Mouse (Mus musculus): ENCODE results near the gene Ext2. TPM values are rescaled to one million over a fixed set of nuclear protein-coding genes. Genes with fewer than 3 reads are reported as not detected.

The Ext2 gene
- total RNA-seq, 2 experiments from 2014 or later: 49.3 to 54.2 TPM

DNA sequence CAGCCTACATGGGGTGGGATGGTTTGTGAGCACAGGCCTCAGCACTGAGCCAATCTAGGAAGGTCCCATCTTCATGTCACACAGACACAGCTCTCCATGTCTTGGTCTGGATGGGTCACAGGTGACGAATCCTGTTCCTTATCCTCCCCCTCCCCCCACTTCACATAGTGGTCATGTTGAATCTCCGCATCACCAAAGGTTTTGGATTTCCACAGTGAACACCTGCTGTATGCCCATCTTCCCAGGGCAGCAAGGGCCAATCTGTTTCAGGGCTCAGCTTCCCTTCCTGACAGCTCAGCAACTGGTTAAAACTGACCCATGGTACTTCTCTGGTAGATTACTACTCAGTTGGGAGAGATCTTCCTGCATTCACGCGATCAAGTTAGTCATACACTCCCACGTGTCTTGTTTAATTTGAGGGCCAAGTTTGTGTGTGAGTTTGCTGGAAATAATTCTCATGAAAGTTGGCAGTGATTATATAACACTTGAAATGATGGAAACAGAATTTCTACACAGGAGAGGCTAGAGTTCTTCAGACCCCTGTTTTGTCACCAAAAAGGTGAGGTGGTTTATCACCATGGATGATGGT lies 74.7 kb downstream of the Ext2 start:
- intact Hi-C loops (cut with DNase I): no loop called here
- no peak for DNase-seq (ENCODE audit: low spot score in 2 of 2)

DNA sequence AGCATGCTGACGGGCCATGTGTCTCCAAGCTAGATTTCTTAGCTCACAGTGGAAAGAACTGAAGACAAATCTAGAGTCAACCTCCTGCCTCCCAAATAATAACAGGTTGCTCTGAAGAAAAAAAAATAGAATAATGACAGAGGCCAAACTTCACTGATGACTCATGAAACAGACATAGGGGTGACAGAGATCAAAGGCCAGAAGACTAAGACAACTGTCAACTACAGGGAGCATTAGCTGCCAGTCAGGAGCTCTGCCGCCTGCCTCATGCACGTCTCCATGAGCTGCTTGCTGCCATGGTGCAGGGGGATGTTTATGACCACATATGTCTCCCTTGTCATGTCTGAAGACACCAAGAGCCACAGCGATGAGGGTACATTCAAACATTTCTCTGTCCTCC lies 75.7 kb downstream of the Ext2 start:
- intact Hi-C loops (cut with DNase I): no loop called here
- no peak for DNase-seq (ENCODE audit: low spot score in 2 of 2)

DNA sequence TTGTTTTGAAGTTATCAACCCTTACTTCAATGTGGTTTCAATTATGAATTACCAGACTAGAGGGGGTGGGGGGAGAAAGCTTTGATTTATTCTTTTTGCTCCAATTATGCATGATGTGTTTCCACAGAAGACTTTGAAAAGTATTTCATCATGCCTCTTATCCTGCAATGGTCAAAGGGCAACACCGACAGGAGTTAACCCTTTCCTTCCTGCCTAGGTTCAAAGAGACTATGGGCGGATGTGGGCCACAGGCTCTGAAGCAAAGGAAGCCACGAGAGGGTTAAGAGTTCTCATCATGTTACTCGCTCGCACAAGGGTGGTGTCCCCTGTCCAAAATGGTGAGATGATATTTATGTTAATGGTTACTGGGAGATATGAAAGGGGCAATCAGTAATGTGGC lies 76.2 kb downstream of the Ext2 start:
- intact Hi-C loops (cut with DNase I): no loop called here
- no peak for DNase-seq (ENCODE audit: low spot score in 2 of 2)

- intact Hi-C loops (cut with DNase I): no loop called here
- DNase-seq (ENCODE audit: low spot score in 2 of 2): no peak
Measured at GRCm38 (mm10) chr2:93745741-93746140, 76.6 kb downstream of the Ext2 start.

- peak in 1 of 2 experiments; percentile 25 for DNase-seq (ENCODE audit: low spot score in 2 of 2)
- intact Hi-C loops (cut with DNase I): no loop called here
Measured at GRCm38 (mm10) chr2:93744346-93745229, 77.8 kb downstream of the Ext2 start.

- intact Hi-C loops (cut with DNase I): no loop called here
- DNase-seq (ENCODE audit: low spot score in 2 of 2): no peak
Measured at GRCm38 (mm10) chr2:93741700-93742099, 80.7 kb downstream of the Ext2 start.

DNA sequence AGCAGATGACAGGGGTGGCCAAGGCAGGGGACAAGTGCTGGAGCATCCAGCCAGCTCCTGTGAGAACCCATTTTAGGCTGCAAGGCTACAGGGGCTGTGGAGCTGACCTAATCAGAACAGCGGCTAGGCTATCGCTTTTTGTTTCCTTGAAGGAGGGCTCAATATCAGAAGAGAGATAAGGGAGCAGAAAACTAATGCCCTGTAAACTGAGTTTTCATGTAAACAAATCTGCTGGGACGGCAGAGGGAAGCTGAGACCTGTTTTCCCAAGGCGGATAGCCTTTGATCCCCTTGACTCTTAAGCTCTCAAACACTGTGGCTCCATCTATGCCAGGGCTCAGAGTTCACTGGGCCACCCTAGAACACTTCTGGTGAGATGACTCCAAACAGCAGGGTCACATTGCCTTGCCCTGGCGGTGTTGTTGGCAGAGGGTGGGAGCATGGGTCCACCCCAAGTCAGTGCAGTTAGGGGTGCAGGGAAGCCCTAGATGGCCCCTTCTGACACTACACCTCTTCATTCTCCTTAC lies 83.3 kb downstream of the Ext2 start:
- intact Hi-C loops (cut with DNase I): no loop called here
- DNase-seq (ENCODE audit: low spot score in 2 of 2): no peak

DNA sequence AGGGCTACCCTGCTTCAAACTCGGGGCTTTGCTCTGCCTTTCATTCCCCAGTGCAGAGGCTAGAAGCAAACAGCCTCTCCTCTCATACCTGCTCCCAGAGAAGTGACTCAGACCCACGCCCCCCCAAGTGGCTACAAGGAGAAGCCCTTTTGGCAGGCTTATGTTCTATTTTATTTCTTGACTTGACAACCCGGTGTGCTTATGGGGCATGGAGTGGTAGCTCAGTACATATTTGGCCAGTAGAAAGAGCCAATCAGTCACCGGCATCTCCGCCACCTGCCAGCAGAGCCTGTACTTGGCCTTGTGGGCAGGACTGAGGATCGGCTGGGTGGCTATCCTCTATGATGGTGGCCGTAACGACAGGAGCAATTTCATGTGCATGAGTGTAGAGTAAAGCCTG lies 85.2 kb downstream of the Ext2 start:
- intact Hi-C loops (cut with DNase I): no loop called here

DNA sequence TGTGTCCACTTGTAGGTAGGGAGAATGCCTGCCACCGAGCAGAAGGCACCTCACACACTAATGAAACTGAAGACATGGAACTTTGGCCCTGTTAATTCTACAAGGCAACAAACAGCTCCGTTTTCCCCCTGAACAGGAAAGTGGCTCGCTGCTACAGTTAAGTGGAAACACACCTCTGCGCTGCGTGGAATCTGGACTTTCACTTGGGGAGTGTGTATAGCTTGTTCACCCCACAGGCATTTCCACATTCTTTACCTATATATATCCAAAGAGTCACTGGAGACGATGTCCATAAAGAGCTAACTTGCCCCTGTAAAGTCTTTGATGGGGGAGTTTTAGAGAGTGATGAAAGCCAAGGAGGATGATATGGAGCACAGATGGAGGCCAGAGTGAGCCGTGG lies 89.7 kb downstream of the Ext2 start:
- intact Hi-C loops (cut with DNase I): no loop called here
- no peak for DNase-seq (ENCODE audit: low spot score in 2 of 2)

More for the DNA sequence above, 85.2 kb downstream of the Ext2 start:
- no peak for DNase-seq (ENCODE audit: low spot score in 2 of 2)

- DNase-seq (ENCODE audit: low spot score in 2 of 2): no peak
- intact Hi-C loops (cut with DNase I): no loop called here
Measured at GRCm38 (mm10) chr2:93729585-93729984, 92.8 kb downstream of the Ext2 start.

DNA sequence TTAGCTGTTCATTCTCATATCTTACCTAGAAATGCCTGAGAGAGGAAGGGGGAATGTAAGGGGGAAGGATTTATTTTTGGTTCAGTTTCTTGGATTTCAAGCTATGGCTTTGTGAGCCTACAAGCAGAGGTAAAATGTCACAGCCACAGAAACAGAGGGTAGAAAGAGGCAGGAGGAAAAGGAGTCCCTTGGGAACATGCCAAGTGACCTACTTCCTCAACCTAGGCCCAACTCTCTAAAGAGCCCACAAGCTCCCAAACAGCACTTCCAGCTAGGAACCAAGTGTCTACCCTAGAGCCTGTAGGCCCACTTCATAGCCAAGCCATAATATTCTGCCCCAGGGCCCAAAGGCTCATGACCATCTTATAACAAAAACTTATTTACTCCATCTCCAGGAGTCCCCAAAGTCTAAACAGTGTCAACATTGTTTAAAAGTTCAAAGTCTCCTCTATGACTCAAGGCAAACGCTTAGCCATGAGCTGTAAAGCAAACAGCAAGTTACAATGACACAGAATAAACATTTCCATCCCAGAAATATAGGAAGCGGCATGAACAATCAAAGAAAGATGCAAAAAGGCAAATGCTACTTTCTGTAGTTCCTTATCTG lies 99.1 kb downstream of the Ext2 start:
- no peak for DNase-seq (ENCODE audit: low spot score in 2 of 2)

GRCm38 (mm10) chr2:93720956-93721355 lies 101.4 kb downstream of the Ext2 start:
- intact Hi-C loops (cut with DNase I): no loop called here

More for the DNA sequence above, 99.1 kb downstream of the Ext2 start:
- intact Hi-C loops (cut with DNase I): no loop called here

GRCm38 (mm10) chr2:93719792-93720675 lies 102.3 kb downstream of the Ext2 start:
- intact Hi-C loops (cut with DNase I): no loop called here

More at GRCm38 (mm10) chr2:93720956-93721355, 101.4 kb downstream of the Ext2 start:
- DNase-seq (ENCODE audit: low spot score in 2 of 2): no peak

DNA sequence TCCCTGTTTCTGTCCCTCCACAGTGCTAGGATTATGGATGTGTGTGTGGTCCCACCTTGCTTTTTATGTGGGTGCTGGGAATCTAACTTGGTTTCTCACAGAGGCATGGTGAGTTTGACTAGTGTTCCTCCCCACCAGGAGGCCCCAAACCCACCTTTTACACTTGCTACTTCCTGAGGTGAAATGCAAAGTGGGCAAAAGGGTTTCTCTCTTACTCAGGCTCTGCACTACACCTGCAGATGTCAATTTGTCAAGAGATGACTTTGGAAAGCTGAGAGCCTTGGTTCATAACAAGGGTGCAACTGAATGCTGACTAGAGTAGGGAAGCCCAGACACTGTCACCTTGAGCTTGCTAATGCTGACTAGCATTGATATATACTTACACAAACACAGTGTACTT lies 109.1 kb downstream of the Ext2 start:
- no peak for DNase-seq (ENCODE audit: low spot score in 2 of 2)
- intact Hi-C loops (cut with DNase I): no loop called here

More at GRCm38 (mm10) chr2:93719792-93720675, 102.3 kb downstream of the Ext2 start:
- no peak for DNase-seq (ENCODE audit: low spot score in 2 of 2)

DNA sequence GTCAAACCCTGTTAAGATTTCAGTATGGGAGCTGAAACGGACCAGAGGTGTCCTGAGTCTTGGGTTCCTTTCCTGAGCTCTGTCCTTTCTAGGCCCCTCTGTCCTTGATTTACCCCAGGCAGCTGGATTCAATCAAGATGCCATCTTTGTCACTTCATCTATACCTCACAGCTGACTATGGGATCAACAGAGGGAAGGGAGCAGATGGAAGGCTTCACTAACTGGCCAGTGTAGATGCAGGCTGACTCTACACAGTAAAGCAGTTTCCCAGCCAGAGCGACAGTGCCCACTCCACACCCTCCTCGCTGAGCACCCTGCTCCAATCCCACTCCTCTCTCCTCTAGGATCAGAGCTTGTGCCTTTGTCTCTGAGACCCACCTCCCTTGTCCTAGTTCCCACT lies 110.9 kb downstream of the Ext2 start:
- DNase-seq (ENCODE audit: low spot score in 2 of 2): no peak

DNA sequence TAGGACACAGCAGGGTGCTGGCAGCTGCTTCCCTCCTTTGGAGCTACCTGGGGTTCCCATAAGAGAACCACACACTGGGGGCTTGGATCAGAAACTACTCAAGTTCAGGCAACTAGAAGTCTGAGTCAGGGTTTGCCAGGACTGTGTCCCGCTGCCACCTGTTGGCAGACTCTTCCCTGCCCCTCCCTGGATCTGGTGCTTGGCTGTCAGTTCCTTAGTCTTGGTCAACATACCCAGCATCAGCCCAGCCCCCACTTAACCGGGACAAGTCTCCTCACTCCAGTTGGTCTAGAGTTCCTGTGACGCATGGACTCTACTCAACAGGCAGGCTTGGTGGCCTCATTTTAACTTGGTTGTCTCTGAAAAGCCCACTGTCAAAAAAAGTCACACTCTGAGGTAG lies 112.7 kb downstream of the Ext2 start:
- intact Hi-C loops (cut with DNase I): no loop called here
- DNase-seq (ENCODE audit: low spot score in 2 of 2): no peak

More for the DNA sequence above, 110.9 kb downstream of the Ext2 start:
- intact Hi-C loops (cut with DNase I): no loop called here

GRCm38 (mm10) chr2:93709241-93709640 lies 113.1 kb downstream of the Ext2 start:
- DNase-seq (ENCODE audit: low spot score in 2 of 2): no peak
- intact Hi-C loops (cut with DNase I): no loop called here

GRCm38 (mm10) chr2:93706825-93707224 lies 115.5 kb downstream of the Ext2 start:
- no peak for DNase-seq (ENCODE audit: low spot score in 2 of 2)
- intact Hi-C loops (cut with DNase I): no loop called here

GRCm38 (mm10) chr2:93706407-93706806 lies 116.0 kb downstream of the Ext2 start:
- intact Hi-C loops (cut with DNase I): no loop called here
- no peak for DNase-seq (ENCODE audit: low spot score in 2 of 2)

Data from left cerebral cortex, postnatal 36 days (tissue).